Mouse (Mus musculus): ENCODE data around the gene Hspd1. TPM values are rescaled to one million over a fixed set of nuclear protein-coding genes. Genes with fewer than 3 reads are reported as not detected.

The Hspd1 gene
- polyA plus RNA-seq, 1 experiment from 2014 or later: 298 TPM

DNA sequence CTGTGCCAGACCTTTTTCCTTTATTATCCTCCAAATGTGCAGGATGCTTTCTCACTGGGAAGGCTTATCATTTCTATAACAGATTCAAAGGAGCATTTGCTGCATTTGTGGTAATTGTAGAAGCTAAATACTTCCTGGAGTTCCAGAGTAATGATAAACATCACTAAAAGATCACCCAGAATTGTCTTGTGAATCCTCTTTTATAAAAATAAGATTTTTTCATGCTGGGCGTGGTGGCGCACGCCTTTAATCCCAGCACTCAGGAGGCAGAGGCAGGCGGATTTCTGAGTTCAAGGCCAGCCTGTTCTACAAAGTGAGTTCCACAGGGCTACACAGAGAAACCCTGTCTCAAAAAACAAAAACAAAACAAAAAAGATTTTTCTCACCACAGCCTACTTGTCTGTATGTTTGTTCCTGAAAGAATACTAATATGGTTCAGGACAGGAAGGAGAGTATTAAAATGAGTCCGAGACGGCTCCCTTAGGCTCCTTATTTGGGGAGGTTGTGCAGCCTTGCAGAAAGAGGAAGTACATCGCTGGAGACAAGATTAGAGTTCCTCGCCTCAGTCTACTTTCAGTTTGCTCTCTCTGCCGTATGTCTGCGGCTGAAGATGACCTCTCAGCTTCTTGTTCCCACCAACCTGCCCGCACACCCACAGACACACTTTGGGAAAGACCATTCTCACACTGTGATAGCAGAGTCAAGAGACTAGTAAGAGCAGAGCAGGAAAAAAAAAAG is 59.4 kb downstream of the Hspd1 start:
- Histone ChIP-seq H3K9ac (no peak overlapping the region), H3K27me3 (no peaks in the 10 kb centered on the region), H3K4me2 (no peak overlapping the region), H3K27ac (no peak overlapping the region), H3K36me3 (no peaks in the 10 kb centered on the region), H3K4me1 (peaks cover 5% of the 10 kb centered on the region; the same call in 1 of the 2 replicates), H3K4me3 (no peak overlapping the region), H3K9me3 (no peaks in the 10 kb centered on the region)
- WGBS: 82% methylated on average over 11 of the region's 11 CpGs
- no peak for ATAC-seq (ENCODE audit: insufficient number of reproducible peaks, low FRiP score, low TSS enrichment, low read depth)

- WGBS: 91% methylated on average over 1 of the region's 1 CpGs
- H3K4me2 ChIP-seq: peak overlapping the region; percentile 51
- H3K27ac ChIP-seq: no peak overlapping the region
- no peak for ATAC-seq (ENCODE audit: insufficient number of reproducible peaks, low FRiP score, low TSS enrichment, low read depth)
- no peaks in the 10 kb centered on the region for H3K9me3 ChIP-seq
- H3K9ac ChIP-seq: no peak overlapping the region; the same call in 1 of the 2 replicates
- no peaks in the 10 kb centered on the region for H3K27me3 ChIP-seq
- H3K36me3 ChIP-seq: no peaks in the 10 kb centered on the region
- peaks cover 5% of the 10 kb centered on the region; the same call in 1 of the 2 replicates for H3K4me1 ChIP-seq
- peak overlapping the region; percentile 88 for H3K4me3 ChIP-seq
Measured at GRCm38 (mm10) chr1:55027966-55028365, 60.1 kb downstream of the Hspd1 start.

Other genes starting within 250 kb of the Hspd1 start
- 19.1 and 20.2 TPM in 2 replicates for gene Ankrd44, start 161.9 kb downstream of the Hspd1 start, polyA plus RNA-seq (2015; fragmentation: Nextera tagmentation; extraction: Ambion mirVana)
- 297 and 300 TPM in 2 replicates for gene Sf3b1, start 60.8 kb downstream of the Hspd1 start, polyA plus RNA-seq (2015; fragmentation: Nextera tagmentation; extraction: Ambion mirVana)
- gene Coq10b, start 35.5 kb downstream of the Hspd1 start, polyA plus RNA-seq (2015; fragmentation: Nextera tagmentation; extraction: Ambion mirVana): 19.9 and 22.2 TPM in 2 replicates
- 267 and 321 TPM in 2 replicates for gene Hspe1, start 111 bp downstream of the Hspd1 start, polyA plus RNA-seq (2015; fragmentation: Nextera tagmentation; extraction: Ambion mirVana)
- gene Mob4, start 43.0 kb upstream of the Hspd1 start, polyA plus RNA-seq (2015; fragmentation: Nextera tagmentation; extraction: Ambion mirVana): 134 and 138 TPM in 2 replicates
- 28.0 and 31.8 TPM in 2 replicates for gene Rftn2, start 138.5 kb upstream of the Hspd1 start, polyA plus RNA-seq (2015; fragmentation: Nextera tagmentation; extraction: Ambion mirVana)
- 2.5 and 3.1 TPM in 2 replicates for gene Mars2, start 148.9 kb upstream of the Hspd1 start, polyA plus RNA-seq (2015; fragmentation: Nextera tagmentation; extraction: Ambion mirVana)

All from limb, embryonic 15.5 days (tissue).